Mouse (Mus musculus): ENCODE data around the gene Tnc. TPM values are rescaled to one million over a fixed set of nuclear protein-coding genes. Genes with fewer than 3 reads are reported as not detected.
"Not testable (repeated sequence)": the region's sequence is repeated elsewhere in the genome, so short reads cannot be mapped to it uniquely, and the experiment has no call there.

Gene Tnc
- total RNA-seq, 2 experiments from 2014 or later = 4.6 to 10.8 TPM

DNA sequence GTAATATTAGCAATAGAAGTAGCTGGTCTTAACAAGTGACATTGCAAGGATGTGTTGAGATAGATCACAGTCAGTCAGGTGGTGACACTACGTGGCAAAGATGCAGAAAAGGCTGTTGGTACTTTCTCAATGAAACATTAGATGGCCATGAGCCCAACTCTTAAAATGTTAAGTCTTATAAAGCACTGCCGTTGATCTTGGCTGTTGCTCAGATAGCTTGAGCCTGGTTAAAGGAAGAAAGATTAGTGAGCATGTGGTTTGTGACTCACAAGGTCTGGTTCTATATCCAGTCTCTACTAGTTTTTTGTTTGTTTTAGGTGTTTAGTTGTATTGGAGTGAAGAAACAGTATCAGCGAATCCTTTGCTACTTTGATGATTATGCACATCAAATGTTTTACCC lies 76.9 kb downstream of the Tnc start:
- no peak for DNase-seq

DNA sequence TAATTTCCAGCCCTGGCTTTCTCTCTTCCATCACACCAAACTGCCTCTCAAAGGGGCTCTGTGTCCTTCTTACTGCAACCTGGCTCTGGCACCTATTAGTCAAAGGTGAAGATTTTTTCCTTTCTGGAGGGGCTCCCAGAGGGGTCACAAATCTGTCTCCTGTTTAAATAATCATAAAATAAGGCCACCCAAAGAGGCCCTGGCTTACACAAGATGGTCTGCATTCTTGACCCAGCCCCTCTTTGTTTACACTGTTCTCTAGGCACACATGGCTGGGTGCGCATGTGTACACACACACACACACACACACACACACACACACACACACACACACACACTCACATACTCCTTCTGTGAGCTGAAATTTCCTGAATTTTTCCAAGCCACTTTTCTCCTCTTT lies 83.4 kb downstream of the Tnc start:
- DNase-seq = no peak

GRCm38 (mm10) chr4:63961858-63962468 lies 84.9 kb downstream of the Tnc start:
- no peak for DNase-seq

- no peak for DNase-seq
Measured at GRCm38 (mm10) chr4:63958601-63959000, 88.2 kb downstream of the Tnc start.

- DNase-seq = no peak
Measured at GRCm38 (mm10) chr4:63950054-63950453, 96.8 kb downstream of the Tnc start.

- DNase-seq = not testable (repeated sequence)
Measured at GRCm38 (mm10) chr4:63948688-63949073, 98.1 kb downstream of the Tnc start.

DNA sequence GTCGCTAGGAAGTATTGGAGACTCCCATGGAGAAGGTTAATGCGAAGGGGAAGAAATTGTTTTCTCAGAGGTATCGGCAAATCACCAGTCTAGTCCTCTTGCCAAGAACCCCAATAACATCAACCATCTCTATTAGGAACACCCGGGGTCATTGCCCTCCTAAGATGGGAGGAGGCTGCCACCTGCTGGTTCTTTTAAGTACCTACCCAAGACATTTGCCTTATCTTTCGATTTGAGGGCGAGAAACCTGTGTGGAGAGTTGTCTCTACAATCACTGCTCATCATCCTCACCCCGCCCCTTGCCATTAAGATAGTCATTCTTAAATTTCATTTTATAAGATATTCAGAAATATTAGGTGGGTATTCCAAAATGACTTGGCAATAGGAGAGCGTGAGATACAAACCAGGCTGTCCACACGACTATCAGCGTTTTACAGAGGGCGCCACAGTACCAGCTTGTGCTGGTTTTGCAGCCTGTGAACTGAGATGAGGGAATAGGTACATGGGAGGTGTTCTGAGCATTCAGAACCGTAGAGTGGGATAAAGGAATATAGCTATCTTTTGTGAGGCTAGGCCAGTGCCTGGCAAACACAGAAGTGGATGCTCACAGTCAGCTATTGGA lies 98.6 kb downstream of the Tnc start:
- DNase-seq = peak; percentile 9

DNA sequence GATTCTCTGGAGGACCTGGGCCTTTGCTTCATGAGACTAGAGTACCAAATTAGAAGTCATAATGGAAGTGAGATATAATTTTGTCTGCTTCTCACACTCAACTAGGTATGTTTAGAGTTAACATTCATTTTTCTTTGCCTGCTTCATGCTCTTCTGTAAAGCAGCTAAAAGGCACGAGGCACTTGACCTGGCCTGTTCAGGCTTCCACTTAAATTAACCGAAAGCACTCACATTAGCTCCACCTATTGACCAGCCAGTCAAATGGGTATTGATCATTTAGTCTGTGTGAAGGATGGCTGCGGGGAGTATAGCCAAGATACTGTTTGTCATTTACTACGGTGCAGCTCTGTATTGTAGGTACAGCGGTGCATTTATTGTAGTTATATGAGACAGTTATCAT lies 103.0 kb downstream of the Tnc start:
- DNase-seq = no peak

DNA sequence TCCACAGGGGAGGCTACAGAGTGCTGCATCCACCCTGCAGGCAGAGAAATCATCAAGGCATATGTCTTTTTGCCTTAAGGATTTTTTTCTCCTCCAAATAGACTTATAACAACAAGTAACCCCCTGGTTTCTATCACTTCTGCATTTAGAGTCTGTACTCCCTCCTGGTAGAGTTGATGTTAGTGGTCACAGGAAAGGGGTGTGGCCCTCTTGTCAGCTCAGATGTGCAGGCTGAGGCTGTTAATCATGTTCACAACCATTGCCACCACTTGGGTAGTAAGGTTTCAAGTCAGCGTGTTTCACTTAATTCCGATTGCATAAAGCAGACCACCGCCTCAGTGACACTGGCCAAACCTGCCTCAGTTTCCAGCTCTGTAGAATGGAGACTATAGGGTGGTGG lies 103.9 kb downstream of the Tnc start:
- DNase-seq = no peak

- no peak for DNase-seq
Measured at GRCm38 (mm10) chr4:63941420-63941819, 105.4 kb downstream of the Tnc start.

GRCm38 (mm10) chr4:63939428-63939827 lies 107.4 kb downstream of the Tnc start:
- no peak for DNase-seq

DNA sequence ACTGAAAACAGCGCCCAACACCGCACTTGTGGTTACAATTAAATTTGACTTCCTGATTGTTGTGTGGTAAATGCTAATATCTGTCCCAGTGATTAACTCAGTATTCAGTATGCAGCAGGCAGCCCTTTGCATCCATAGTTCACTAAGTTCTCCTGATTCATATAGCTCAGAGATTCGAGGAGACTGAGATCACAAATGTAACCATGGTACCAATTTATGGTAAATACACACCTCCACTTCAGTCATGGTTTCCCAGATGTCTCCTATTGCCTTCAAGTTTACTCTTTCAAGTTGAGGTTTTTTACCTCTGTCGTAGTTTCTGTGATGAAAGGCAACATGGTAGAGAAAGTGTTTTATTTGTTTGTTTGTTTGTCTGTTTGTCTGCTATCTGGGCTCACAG lies 110.9 kb downstream of the Tnc start:
- no peak for DNase-seq

DNA sequence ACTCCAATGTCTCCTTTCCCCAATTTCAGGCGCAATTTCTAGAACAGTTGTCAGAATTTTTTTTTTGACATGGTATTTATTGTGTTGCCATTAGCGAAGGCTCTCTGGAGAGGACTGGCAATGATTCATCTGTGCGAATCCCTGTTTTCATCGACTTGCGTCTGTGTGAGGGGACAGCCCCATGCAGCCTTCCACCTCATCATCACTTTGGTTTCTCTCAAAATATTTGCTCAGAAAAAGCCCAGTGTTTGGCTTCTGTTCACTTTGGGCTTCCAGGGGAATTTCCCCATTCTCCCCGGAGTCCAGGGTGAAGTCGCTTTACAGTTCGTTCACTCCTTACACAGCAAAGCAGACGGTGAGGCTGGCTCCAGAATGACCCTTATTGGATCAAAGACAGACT lies 111.5 kb downstream of the Tnc start:
- no peak for DNase-seq

- no peak for DNase-seq
Measured at GRCm38 (mm10) chr4:63930863-63931262, 116.0 kb downstream of the Tnc start.

- no peak for DNase-seq
Measured at GRCm38 (mm10) chr4:63929490-63929889, 117.3 kb downstream of the Tnc start.

DNA sequence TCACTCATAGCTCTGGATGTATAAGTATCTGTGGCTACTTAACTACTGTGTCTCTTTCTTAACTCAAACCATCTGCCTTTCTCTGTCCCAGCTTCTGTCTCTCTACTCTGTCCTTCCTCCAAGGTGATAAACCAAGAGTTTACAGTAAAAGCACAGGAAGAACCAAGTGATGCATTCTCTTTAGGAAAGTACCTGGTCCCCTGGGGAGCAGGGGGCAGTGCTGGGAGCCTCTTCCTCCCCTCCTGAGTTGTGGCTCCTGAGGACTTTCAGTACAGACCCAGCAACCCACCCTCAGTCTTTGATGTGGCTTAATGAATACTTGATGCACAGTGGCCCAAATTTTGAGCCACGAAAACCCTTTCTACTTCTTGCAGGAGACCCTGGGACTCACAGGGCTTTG lies 118.6 kb downstream of the Tnc start:
- DNase-seq = no peak

GRCm38 (mm10) chr4:63917181-63917580 lies 129.6 kb downstream of the Tnc start:
- DNase-seq = no peak

DNA sequence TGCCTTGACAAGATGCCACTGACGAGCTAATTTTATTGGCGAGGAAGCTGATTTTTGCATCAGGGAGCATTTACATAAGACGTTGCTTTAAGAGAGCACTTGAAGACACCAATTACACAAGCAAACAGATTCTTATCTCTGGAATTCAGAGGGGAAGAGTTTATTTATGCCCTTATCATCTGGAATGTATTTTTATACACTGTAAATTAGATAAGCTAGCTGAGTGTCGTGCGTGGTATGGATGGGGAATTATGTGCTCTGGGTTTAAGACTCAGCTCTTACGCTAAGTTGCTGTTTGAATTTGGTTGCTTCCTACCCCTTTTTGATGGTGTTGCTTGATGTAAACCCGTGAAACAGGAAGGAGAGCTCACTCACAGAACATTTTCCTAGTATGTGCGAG lies 130.1 kb downstream of the Tnc start:
- DNase-seq = no peak

GRCm38 (mm10) chr4:63916288-63916687 lies 130.5 kb downstream of the Tnc start:
- DNase-seq = no peak

Other genes with a start within 250 kb of the Tnc start
- gene Tnfsf8, start 185.7 kb downstream of the Tnc start, total RNA-seq (2021) = not detected